Mouse (Mus musculus) layer of hippocampus, adult 9-10 months (tissue): ENCODE results near the gene Rora.

Source experiments
- DNase-seq: peaks from one replicate; pipeline ENCODE4 v3.0.0; 2022; ENCODE audit warnings: low spot score

The Rora gene

GRCm38 (mm10) chr9:69229935-69230334, 576.3 kb downstream of the Rora start:
- DNase-seq: no peak

DNA sequence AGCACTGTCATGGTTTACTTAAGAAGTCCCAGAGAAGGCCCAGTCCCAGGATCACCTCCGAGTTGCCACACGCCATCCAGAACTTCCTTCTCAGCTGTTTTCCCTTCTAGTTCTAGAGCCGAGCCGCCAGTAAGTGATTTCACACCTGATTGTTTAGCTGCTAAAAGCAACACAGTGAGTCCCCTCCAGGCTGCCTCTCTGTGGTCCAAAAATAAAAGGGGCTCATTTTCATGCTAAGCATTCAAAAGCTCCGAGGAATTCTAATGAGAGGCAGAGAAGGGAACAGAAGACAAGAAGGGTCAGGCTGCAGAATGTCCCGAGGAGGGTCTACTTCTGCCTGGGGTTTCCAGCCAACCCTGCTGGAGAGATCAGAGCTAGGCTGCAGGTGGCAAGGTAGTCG, 580.9 kb downstream of the Rora start:
- no peak for DNase-seq

- no peak for DNase-seq
Measured at GRCm38 (mm10) chr9:69237316-69237715, 583.7 kb downstream of the Rora start.

- no peak for DNase-seq
Measured at GRCm38 (mm10) chr9:69242538-69242937, 589.0 kb downstream of the Rora start.

DNA sequence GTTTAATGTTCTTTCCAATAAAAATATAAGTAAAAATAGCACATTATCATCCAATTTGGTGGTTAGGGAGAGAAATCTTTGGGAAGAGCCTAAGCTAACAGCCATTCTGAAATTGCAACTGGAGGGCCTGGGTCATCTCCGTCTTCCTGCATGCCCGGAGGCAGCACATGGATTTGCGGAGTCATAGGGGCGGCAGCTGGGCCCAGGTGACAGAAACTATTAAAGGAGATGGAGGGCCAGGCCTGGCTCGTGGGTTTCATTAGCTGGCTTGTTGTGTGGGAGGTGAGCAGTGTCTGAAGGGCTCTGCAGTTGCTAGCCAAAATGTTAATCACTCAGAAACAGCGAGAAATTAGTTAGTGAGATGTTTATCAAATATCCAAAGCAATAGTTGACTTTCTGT, 590.0 kb downstream of the Rora start:
- DNase-seq: no peak

- no peak for DNase-seq
Measured at GRCm38 (mm10) chr9:69246225-69246624, 592.6 kb downstream of the Rora start.

GRCm38 (mm10) chr9:69249586-69249985, 596.0 kb downstream of the Rora start:
- DNase-seq: no peak

GRCm38 (mm10) chr9:69250326-69250725, 596.7 kb downstream of the Rora start:
- no peak for DNase-seq

DNA sequence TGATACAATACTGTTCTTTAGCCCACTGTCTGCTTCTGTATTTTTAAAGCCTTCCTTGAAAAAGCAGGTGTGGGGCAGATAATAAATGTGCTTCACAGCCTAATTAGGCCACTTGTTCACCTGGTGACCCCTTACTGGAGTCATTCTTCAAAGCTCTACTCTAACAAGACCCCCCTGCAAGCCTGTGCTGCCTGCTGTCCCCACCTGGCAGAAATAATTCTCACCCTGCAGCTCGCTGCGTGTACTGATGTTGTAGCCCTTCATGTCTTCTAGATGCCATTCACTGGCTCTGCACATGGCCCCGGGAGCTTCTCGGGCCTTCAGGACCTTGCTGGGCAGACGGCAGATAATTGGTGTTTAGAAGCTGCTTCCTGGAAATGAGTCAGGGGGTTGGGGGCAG, 604.9 kb downstream of the Rora start:
- no peak for DNase-seq

DNA sequence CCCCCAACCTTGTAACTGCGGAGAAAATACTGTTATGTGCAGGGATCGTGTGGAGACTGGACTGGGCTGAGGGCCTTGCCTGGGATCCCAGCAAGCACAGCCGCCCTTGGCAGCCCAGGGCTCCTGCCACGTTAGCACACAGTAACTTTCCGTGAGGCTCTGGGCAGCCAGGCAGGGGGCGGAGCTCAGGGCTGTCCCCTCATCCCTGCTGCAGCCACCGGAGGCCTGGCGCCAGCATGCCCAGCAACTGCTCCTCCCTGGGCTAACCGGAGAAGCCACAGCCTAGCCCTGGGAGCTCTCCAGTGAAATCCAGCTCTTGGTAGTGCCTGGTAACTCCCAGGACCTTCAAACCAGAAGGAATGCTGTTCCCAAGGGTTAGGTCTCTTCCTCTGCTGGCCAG, 605.8 kb downstream of the Rora start:
- no peak for DNase-seq

GRCm38 (mm10) chr9:69265151-69265550, 611.6 kb downstream of the Rora start:
- no peak for DNase-seq

GRCm38 (mm10) chr9:69270374-69270773, 616.8 kb downstream of the Rora start:
- DNase-seq: no peak

DNA sequence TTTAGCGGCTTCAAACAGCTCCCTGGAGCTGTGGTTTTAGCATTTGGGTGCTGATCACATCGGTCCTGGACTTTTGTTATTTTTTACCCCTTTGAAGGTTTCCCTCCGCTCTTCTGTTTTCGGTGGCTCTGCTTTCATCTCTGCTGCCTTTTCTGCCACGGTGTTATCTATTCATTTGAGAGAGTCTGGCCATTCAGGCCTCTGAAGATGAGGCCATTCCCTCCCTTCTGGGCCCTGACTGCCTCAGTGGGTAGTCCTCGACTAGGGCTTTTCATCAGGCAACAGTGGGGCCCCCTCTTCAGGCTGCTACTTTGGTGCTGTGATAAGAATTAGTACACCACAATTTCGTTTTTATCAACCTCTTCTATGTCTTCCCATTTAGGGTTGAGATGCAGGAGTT, 617.3 kb downstream of the Rora start:
- no peak for DNase-seq

DNA sequence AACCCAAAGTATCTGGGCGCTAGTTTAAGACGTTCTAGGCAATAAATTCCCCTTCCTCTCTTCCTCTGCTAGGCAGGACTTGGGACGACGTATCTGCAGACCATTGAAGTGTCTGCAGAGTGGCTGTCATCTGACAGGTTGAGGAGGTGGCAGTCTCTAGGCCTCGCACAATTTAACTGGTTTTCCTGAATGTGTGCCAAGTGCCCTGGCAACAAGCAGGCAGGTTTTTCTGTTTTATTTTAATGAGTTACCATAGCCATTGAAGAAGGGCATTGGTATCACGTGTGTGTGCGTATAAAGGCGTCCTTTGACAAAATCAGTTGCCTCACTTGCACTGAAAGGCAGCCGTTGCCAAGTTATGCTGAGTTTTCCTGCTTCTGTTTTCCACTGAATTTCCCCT, 619.3 kb downstream of the Rora start:
- no peak for DNase-seq

GRCm38 (mm10) chr9:69274766-69275485, 621.3 kb downstream of the Rora start:
- no peak for DNase-seq

GRCm38 (mm10) chr9:69277256-69277655, 623.7 kb downstream of the Rora start:
- DNase-seq: no peak

DNA sequence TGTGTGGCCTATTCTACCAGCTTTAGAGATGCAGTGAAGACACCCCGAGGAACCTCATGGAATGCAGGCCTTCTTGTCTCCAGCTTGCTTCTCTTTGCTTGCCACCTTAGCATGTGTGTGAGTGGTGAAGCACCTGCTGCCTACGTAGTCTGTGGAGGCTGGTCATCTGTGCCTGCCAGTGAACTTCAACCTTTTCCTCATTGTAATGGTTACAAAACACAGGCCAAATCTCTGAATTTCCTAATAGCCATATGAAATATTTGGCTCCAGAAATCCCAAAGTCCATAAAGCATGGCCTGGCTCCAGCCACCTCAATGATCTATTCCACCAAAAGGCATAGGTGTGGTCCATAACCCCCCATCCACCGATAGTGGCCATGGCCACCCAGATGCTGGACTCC, 631.4 kb downstream of the Rora start:
- DNase-seq: no peak

GRCm38 (mm10) chr9:69288113-69288512, 634.5 kb downstream of the Rora start:
- DNase-seq: no peak

DNA sequence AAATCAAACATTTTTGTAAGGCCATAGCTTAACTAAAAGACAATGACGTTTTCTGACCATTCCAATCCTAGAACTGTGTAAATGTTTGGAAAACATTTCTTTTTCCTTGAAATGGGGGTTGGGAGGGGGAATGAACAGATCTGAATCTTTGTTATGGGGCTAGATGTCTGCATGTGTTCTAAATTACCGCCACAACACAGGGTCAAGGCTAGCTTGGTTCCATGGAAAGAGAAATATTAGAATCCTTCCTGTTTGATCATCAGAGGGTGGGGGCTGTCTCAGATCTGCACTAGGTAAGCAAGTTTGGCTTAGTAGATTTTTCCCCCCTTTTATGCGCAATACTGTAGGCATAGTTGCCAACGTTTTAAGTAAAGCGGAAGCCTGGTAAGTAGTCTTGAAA, 635.0 kb downstream of the Rora start:
- no peak for DNase-seq

- no peak for DNase-seq
Measured at GRCm38 (mm10) chr9:69289056-69290017, 635.8 kb downstream of the Rora start.

DNA sequence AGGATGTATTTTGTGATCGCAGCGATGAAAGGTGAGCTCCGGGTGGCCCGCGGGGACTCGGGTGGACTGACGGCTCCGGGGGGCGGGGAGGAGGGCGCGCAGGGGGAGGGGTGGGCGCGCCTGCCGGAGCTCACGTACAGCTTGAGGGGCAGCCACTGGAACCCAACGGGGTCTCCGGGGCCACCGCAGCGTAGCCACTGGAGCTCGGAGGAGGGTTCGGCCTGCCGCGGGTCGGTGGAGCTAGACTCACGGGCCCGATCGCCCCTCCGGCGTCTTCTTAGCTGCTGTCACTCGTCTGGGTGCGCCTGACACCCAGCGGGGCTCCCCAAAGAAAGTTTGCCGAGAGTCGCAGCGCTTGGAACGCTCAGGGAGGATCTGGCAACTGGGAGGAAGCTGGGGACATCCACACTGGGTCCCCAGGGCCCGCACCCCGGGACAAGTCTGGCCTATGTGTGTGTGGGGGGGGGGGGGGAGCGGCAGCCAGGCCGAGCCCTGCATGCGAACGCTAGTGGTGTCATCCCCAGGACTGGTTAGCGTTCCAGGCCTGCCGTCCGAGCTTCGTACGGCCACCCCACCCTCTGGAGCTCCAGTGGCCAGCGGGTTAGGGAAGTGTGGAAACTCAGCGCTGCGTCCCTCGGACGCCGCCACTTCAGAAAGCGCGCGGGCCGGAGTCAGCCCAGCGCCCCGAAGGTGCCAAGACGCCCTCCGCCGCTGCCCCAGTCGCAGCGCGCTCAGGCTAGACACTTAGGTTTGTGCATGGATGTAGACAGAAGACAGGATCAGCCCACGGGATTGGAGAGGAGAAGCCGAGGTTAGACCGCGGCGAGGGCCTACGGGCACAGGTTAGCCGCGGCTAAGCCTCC, 636.7 kb downstream of the Rora start:
- DNase-seq: no peak

DNA sequence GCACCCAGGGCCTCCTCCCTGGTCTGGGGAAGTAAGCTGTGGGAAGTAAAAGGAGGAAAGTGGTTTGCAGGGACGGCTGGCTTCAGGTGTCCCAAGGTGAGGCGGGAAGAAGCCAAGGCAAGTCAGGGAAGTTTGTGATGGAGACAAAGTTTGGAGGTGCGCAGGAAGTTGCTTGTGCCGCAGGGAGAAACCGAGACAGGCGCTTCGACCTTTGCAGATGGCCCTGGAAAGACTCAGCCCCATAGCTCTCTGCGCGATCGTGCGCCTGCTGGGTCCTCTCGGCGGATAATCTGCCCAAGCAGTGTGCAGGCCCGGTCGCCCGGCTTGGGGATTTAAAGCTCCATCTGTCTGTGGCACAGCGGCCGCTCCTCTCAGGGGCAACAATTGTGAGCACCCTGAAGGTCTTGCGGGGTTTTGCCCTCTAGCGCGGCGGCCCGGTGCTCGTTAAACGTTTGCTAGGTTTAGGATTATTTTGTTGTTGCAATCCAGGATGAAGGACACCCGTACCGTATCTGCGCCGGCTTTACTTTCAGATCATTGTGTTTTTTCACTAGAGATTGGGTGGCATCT, 637.4 kb downstream of the Rora start:
- DNase-seq: no peak
